Mouse (Mus musculus): Measurements from ENCODE around the gene 1700023F06Rik. TPM values are rescaled to one million over a fixed set of nuclear protein-coding genes. Genes with fewer than 3 reads are reported as not detected.

1700023F06Rik gene
- total and polyA plus RNA-seq, 3 experiments: not detected

DNA sequence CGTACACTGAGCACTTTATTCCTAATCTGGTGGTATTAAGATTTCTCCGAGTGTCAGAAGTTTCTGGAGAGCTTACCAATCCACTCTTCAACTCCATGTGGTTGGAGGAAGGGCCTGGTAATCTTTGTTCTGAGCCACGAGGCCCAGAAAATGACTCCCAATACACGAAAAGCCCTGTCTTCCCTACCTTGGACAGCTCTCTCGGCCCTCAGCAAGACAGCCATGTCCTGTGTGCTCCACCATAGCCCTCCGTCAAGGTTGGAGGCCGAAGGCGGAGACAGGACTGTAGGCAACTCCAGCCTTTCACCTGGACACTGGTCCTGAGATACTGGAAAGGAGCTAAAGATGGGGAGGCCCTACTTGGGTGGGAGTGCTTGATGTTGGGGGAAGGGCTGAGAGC lies 1.9 kb upstream of the 1700023F06Rik start:
- Histone ChIP-seq H3K36me3 (replicated peaks) (no peaks in the 10 kb centered on the region), H3K9me3 (replicated peaks) (peaks cover 7% of the 10 kb centered on the region), H3K4me1 (ENCODE audit: insufficient read depth, low read depth, low read length) (peaks cover 4% of the 10 kb centered on the region), H3K4me3 (ENCODE audit: low read depth, low read length) (no peak overlapping the region), H3K27me3 (ENCODE audit: insufficient read depth, low read length) (peaks cover 34% of the 10 kb centered on the region)
- TF ChIP-seq TAL1 (conservative IDR thresholded peaks at IDR 0.05; ENCODE audit: low read depth, low read length): no peak
- TF ChIP-seq CTCF (IDR thresholded peaks at IDR 0.05; ENCODE audit: low read depth, low read length): no peak
- no peak for TF ChIP-seq POLR2AphosphoS5 (IDR thresholded peaks at IDR 0.05; ENCODE audit: insufficient replicate concordance, low read depth, low read length)
- no peak for TF ChIP-seq GATA1 (IDR thresholded peaks at IDR 0.05; ENCODE audit: borderline replicate concordance, low read length)
- no peak for TF ChIP-seq GATA2 (IDR thresholded peaks at IDR 0.05; ENCODE audit: borderline replicate concordance, low read depth, low read length)
- no peak for ATAC-seq (ENCODE audit: extremely low read depth, insufficient number of reproducible peaks, low FRiP score, poor library complexity, severe bottlenecking)
- DNase-seq (ENCODE audit: low spot score): no peak

DNA sequence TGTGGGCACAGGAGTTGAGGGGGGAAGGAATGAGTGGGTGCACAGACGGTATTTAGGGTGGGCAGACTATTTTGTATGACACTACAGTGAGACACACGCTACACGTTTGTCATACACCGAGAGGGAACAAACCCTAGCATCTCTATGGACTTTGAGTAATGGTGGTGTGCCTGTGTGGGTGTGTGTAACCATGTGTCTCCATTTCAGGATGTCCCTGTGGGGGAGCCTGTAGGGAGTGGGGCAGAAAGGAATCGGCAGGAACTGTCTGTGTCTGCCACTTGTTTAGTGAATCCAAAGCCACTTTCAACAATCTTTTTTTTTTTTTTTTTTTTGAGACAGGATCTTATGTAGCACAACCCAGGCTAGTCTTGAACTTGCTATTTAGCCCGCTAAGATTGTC lies 2.2 kb downstream of the 1700023F06Rik start:
- no peaks in the 10 kb centered on the region for H3K36me3 ChIP-seq (replicated peaks)
- no peaks in the 10 kb centered on the region for H3K9me3 ChIP-seq (replicated peaks)
- no peak overlapping the region for H3K4me3 ChIP-seq (ENCODE audit: low read depth, low read length)
- H3K27me3 ChIP-seq (ENCODE audit: insufficient read depth, low read length): peaks cover 38% of the 10 kb centered on the region
- no peak for TF ChIP-seq POLR2AphosphoS5 (IDR thresholded peaks at IDR 0.05; ENCODE audit: insufficient replicate concordance, low read depth, low read length)
- TF ChIP-seq GATA1 (IDR thresholded peaks at IDR 0.05; ENCODE audit: borderline replicate concordance, low read length): no peak
- TF ChIP-seq TAL1 (conservative IDR thresholded peaks at IDR 0.05; ENCODE audit: low read depth, low read length): no peak
- TF ChIP-seq CTCF (IDR thresholded peaks at IDR 0.05; ENCODE audit: low read depth, low read length): no peak
- TF ChIP-seq GATA2 (IDR thresholded peaks at IDR 0.05; ENCODE audit: borderline replicate concordance, low read depth, low read length): no peak
- H3K4me1 ChIP-seq (ENCODE audit: insufficient read depth, low read depth, low read length): no peaks in the 10 kb centered on the region
- ATAC-seq (ENCODE audit: extremely low read depth, insufficient number of reproducible peaks, low FRiP score, poor library complexity, severe bottlenecking): no peak
- no peak for DNase-seq (ENCODE audit: low spot score)

DNA sequence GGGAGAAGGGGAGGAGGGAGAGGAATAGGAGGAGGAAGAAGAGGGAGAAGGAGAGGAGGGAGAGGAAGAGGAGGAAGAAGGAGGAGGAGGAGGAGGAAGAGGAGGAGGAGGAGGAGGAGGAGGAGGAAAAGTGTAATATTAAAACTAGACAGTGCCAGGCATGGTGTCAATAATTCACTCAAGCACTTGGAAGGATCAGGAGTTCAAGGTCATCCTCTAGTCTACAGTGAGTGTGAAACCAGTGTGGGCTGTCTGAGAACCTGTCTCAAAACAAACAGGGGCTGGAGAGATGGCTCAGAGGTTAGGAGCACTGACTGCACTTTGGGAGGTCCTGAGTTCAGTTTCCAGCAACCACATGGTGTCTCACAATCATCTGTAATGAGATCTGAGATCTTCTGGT lies 6.0 kb downstream of the 1700023F06Rik start:
- TF ChIP-seq CTCF (IDR thresholded peaks at IDR 0.05; ENCODE audit: low read depth, low read length): no peak
- no peak for TF ChIP-seq POLR2AphosphoS5 (IDR thresholded peaks at IDR 0.05; ENCODE audit: insufficient replicate concordance, low read depth, low read length)
- no peak for TF ChIP-seq GATA2 (IDR thresholded peaks at IDR 0.05; ENCODE audit: borderline replicate concordance, low read depth, low read length)
- TF ChIP-seq TAL1 (conservative IDR thresholded peaks at IDR 0.05; ENCODE audit: low read depth, low read length): no peak
- TF ChIP-seq GATA1 (IDR thresholded peaks at IDR 0.05; ENCODE audit: borderline replicate concordance, low read length): no peak
- no peak for DNase-seq (ENCODE audit: low spot score)
- ATAC-seq (ENCODE audit: extremely low read depth, insufficient number of reproducible peaks, low FRiP score, poor library complexity, severe bottlenecking): no peak
- Histone ChIP-seq H3K4me1 (ENCODE audit: insufficient read depth, low read depth, low read length) (no peaks in the 10 kb centered on the region), H3K36me3 (replicated peaks) (no peaks in the 10 kb centered on the region), H3K9me3 (replicated peaks) (no peaks in the 10 kb centered on the region), H3K27me3 (ENCODE audit: insufficient read depth, low read length) (peaks cover 57% of the 10 kb centered on the region), H3K4me3 (ENCODE audit: low read depth, low read length) (no peak overlapping the region)

DNA sequence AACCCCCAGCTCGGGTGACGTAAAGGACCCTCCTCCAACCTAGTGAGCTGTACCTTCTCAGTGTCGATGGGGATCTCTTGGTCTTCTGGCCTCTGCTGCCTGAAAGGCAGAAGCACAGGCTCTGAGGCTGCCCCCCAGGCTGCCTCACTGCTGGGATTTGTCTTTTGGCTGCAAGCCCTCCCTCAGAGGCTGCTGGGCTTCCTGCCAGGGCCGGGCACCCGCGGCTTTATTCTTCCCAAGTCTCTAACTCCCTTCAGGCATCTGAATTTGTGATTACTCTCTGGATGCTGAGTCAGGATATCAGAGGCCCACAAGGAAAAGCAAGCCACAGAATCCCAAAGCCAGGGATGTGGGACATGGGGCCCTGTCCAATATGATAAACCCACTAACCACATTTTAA lies 6.7 kb downstream of the 1700023F06Rik start:
- H3K9me3 ChIP-seq (replicated peaks): no peaks in the 10 kb centered on the region
- no peaks in the 10 kb centered on the region for H3K4me1 ChIP-seq (ENCODE audit: insufficient read depth, low read depth, low read length)
- no peaks in the 10 kb centered on the region for H3K36me3 ChIP-seq (replicated peaks)
- DNase-seq (ENCODE audit: low spot score) (no peak), ATAC-seq (ENCODE audit: extremely low read depth, insufficient number of reproducible peaks, low FRiP score, poor library complexity, severe bottlenecking) (no peak)
- no peak overlapping the region for H3K4me3 ChIP-seq (ENCODE audit: low read depth, low read length)
- H3K27me3 ChIP-seq (ENCODE audit: insufficient read depth, low read length): peaks cover 58% of the 10 kb centered on the region
- TF ChIP-seq GATA1 (IDR thresholded peaks at IDR 0.05; ENCODE audit: borderline replicate concordance, low read length): no peak
- no peak for TF ChIP-seq CTCF (IDR thresholded peaks at IDR 0.05; ENCODE audit: low read depth, low read length)
- no peak for TF ChIP-seq GATA2 (IDR thresholded peaks at IDR 0.05; ENCODE audit: borderline replicate concordance, low read depth, low read length)
- TF ChIP-seq POLR2AphosphoS5 (IDR thresholded peaks at IDR 0.05; ENCODE audit: insufficient replicate concordance, low read depth, low read length): no peak
- no peak for TF ChIP-seq TAL1 (conservative IDR thresholded peaks at IDR 0.05; ENCODE audit: low read depth, low read length)

DNA sequence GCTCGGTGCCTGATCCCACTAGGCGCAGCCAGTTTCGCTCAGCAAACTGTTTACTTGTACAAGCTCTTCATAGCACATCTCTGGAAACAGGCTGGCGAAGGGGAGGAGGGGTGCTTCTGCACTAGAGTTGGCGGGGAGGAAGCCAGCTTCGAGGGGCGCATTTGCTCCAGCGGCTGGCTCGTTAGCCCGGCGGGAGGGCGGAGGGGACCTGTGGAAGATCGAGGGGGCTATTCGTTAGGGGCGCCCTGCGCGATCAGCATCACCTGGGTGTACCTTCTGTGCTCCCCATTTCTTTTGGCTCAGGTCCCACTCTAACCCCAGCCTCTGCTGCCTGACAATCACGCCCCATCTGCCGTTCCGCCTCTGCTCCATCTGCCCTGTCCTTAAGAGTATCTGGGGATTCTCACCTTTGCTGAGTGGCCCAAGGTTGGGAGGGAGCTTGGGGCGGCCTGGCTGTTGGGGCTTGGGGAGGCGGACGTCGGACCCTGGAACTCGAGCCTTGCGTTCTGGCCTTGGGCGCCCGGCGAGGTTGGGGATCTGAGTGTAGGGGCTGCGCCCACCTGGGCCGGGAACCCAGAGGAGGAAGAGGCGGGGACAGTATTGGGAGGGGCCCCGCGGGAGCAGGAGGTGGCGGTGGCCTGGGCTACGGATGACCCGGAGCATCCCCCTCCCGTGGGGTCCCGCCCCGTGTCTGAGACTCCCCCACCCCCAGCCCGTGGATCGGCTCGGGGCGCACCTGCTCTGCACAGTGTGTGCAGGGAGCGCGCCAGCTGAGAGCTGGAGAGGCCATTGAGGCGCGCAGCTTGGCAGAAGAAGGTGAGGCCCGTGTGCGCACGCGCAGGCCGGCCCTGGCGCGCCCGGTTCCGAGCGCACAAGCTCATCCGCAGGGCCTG lies 9.2 kb downstream of the 1700023F06Rik start:
- no peaks in the 10 kb centered on the region for H3K9me3 ChIP-seq (replicated peaks)
- TF ChIP-seq POLR2AphosphoS5 (IDR thresholded peaks at IDR 0.05; ENCODE audit: insufficient replicate concordance, low read depth, low read length) (no peak), CTCF (IDR thresholded peaks at IDR 0.05; ENCODE audit: low read depth, low read length) (no peak), GATA2 (IDR thresholded peaks at IDR 0.05; ENCODE audit: borderline replicate concordance, low read depth, low read length) (no peak), TAL1 (conservative IDR thresholded peaks at IDR 0.05; ENCODE audit: low read depth, low read length) (no peak), GATA1 (IDR thresholded peaks at IDR 0.05; ENCODE audit: borderline replicate concordance, low read length) (no peak)
- H3K4me1 ChIP-seq (ENCODE audit: insufficient read depth, low read depth, low read length): no peaks in the 10 kb centered on the region
- H3K27me3 ChIP-seq (ENCODE audit: insufficient read depth, low read length): peaks cover 73% of the 10 kb centered on the region
- H3K4me3 ChIP-seq (ENCODE audit: low read depth, low read length): no peak overlapping the region
- ATAC-seq (ENCODE audit: extremely low read depth, insufficient number of reproducible peaks, low FRiP score, poor library complexity, severe bottlenecking) (no peak), DNase-seq (ENCODE audit: low spot score) (no peak)
- H3K36me3 ChIP-seq (replicated peaks): no peaks in the 10 kb centered on the region

DNA sequence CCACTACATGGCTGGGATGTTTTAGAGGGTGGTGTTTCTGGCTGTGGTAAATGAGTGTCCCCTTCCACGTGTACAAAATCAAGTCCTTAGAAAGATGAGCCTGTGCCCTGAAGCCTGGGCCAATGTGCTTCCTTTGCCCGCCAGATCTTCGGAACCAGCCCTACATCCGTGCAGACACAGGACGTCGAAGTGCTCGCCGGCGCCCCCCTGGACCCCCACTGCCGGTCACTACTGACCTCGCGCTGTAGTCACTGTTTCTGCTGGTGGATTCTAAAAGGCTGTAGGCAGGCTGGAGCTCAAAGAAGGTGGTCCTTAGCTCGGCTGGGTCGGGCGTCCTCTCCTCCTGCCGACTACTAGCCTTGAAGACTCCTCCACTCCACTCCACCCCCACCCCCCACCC lies 10.0 kb downstream of the 1700023F06Rik start:
- H3K9me3 ChIP-seq (replicated peaks): no peaks in the 10 kb centered on the region
- no peaks in the 10 kb centered on the region for H3K36me3 ChIP-seq (replicated peaks)
- DNase-seq (ENCODE audit: low spot score) (no peak), ATAC-seq (ENCODE audit: extremely low read depth, insufficient number of reproducible peaks, low FRiP score, poor library complexity, severe bottlenecking) (no peak)
- H3K27me3 ChIP-seq (ENCODE audit: insufficient read depth, low read length): peaks cover 79% of the 10 kb centered on the region
- H3K4me1 ChIP-seq (ENCODE audit: insufficient read depth, low read depth, low read length): no peaks in the 10 kb centered on the region
- TF ChIP-seq POLR2AphosphoS5 (IDR thresholded peaks at IDR 0.05; ENCODE audit: insufficient replicate concordance, low read depth, low read length) (no peak), CTCF (IDR thresholded peaks at IDR 0.05; ENCODE audit: low read depth, low read length) (no peak), TAL1 (conservative IDR thresholded peaks at IDR 0.05; ENCODE audit: low read depth, low read length) (no peak), GATA1 (IDR thresholded peaks at IDR 0.05; ENCODE audit: borderline replicate concordance, low read length) (no peak), GATA2 (IDR thresholded peaks at IDR 0.05; ENCODE audit: borderline replicate concordance, low read depth, low read length) (no peak)
- H3K4me3 ChIP-seq (ENCODE audit: low read depth, low read length): no peak overlapping the region
